Mouse (Mus musculus): ENCODE results near the gene Ntrk3. TPM values are rescaled to one million over a fixed set of nuclear protein-coding genes. Genes with fewer than 3 reads are reported as not detected.

The Ntrk3 gene
- polyA plus RNA-seq, 1 experiment from 2014 or later: 7.3 TPM

- Histone ChIP-seq H3K9me3 (ENCODE audit: control insufficient read depth, low read length) (no peaks in the 10 kb centered on the region), H3K9ac (ENCODE audit: low read length) (no peak overlapping the region), H3K4me1 (replicated peaks; ENCODE audit: control insufficient read depth, insufficient read depth, low read length) (no peaks in the 10 kb centered on the region), H3K27me3 (ENCODE audit: control insufficient read depth, insufficient read depth, low read length) (no peaks in the 10 kb centered on the region), H3K4me3 (ENCODE audit: low read depth, low read length) (no peak overlapping the region), H3K36me3 (ENCODE audit: control insufficient read depth, insufficient read depth, low read length) (no peaks in the 10 kb centered on the region), H3K27ac (ENCODE audit: low read depth, low read length) (no peak overlapping the region), H3K4me2 (ENCODE audit: low read depth, low read length, severe bottlenecking) (no peak overlapping the region)
- ATAC-seq (replicated peaks; ENCODE audit: low FRiP score) (no peak), DNase-seq (ENCODE audit: low spot score) (no peak)
- WGBS: 67% methylated on average over 4 of the region's 4 CpGs
Observed at GRCm38 (mm10) chr7:78220949-78221348, 516.9 kb downstream of the Ntrk3 start.

GRCm38 (mm10) chr7:78190931-78191653 is 546.7 kb downstream of the Ntrk3 start:
- DNase-seq (ENCODE audit: low spot score) (peak; percentile 80), ATAC-seq (replicated peaks; ENCODE audit: low FRiP score) (peak; percentile 89)
- 25% methylated on average over 17 of the region's 17 CpGs for WGBS
- H3K27ac ChIP-seq (ENCODE audit: low read depth, low read length): 0 out of 2 replicates have a peak overlapping the region, but pooled peaks have one; percentile 18
- H3K27me3 ChIP-seq (ENCODE audit: control insufficient read depth, insufficient read depth, low read length): no peaks in the 10 kb centered on the region
- no peaks in the 10 kb centered on the region for H3K36me3 ChIP-seq (ENCODE audit: control insufficient read depth, insufficient read depth, low read length)
- no peak overlapping the region for H3K9ac ChIP-seq (ENCODE audit: low read length)
- H3K4me3 ChIP-seq (ENCODE audit: low read depth, low read length): no peak overlapping the region
- peaks cover 3% of the 10 kb centered on the region; the same call in 1 of the 2 replicates for H3K4me1 ChIP-seq (replicated peaks; ENCODE audit: control insufficient read depth, insufficient read depth, low read length)
- H3K9me3 ChIP-seq (ENCODE audit: control insufficient read depth, low read length): no peaks in the 10 kb centered on the region
- H3K4me2 ChIP-seq (ENCODE audit: low read depth, low read length, severe bottlenecking): peak overlapping the region; percentile 12; the same call in 1 of the 2 replicates

GRCm38 (mm10) chr7:78185578-78185977 is 552.2 kb downstream of the Ntrk3 start:
- 80% methylated on average over 4 of the region's 4 CpGs for WGBS
- Histone ChIP-seq H3K9ac (ENCODE audit: low read length) (no peak overlapping the region), H3K9me3 (ENCODE audit: control insufficient read depth, low read length) (no peaks in the 10 kb centered on the region), H3K4me1 (replicated peaks; ENCODE audit: control insufficient read depth, insufficient read depth, low read length) (no peaks in the 10 kb centered on the region), H3K4me3 (ENCODE audit: low read depth, low read length) (no peak overlapping the region), H3K27me3 (ENCODE audit: control insufficient read depth, insufficient read depth, low read length) (no peaks in the 10 kb centered on the region), H3K27ac (ENCODE audit: low read depth, low read length) (no peak overlapping the region), H3K36me3 (ENCODE audit: control insufficient read depth, insufficient read depth, low read length) (no peaks in the 10 kb centered on the region), H3K4me2 (ENCODE audit: low read depth, low read length, severe bottlenecking) (no peak overlapping the region)
- ATAC-seq (replicated peaks; ENCODE audit: low FRiP score) (no peak), DNase-seq (ENCODE audit: low spot score) (no peak)

GRCm38 (mm10) chr7:78183396-78183795 is 554.4 kb downstream of the Ntrk3 start:
- no peak overlapping the region for H3K27ac ChIP-seq (ENCODE audit: low read depth, low read length)
- no peaks in the 10 kb centered on the region for H3K27me3 ChIP-seq (ENCODE audit: control insufficient read depth, insufficient read depth, low read length)
- H3K4me1 ChIP-seq (replicated peaks; ENCODE audit: control insufficient read depth, insufficient read depth, low read length): no peaks in the 10 kb centered on the region
- H3K36me3 ChIP-seq (ENCODE audit: control insufficient read depth, insufficient read depth, low read length): no peaks in the 10 kb centered on the region
- H3K9me3 ChIP-seq (ENCODE audit: control insufficient read depth, low read length): no peaks in the 10 kb centered on the region
- no peak overlapping the region for H3K4me2 ChIP-seq (ENCODE audit: low read depth, low read length, severe bottlenecking)
- no peak for DNase-seq (ENCODE audit: low spot score)
- no peak for ATAC-seq (replicated peaks; ENCODE audit: low FRiP score)
- WGBS: 3% methylated on average over 1 of the region's 1 CpGs
- no peak overlapping the region for H3K4me3 ChIP-seq (ENCODE audit: low read depth, low read length)
- H3K9ac ChIP-seq (ENCODE audit: low read length): no peak overlapping the region

GRCm38 (mm10) chr7:78179996-78180665 is 557.7 kb downstream of the Ntrk3 start:
- H3K27me3 ChIP-seq (ENCODE audit: control insufficient read depth, insufficient read depth, low read length): no peaks in the 10 kb centered on the region
- H3K9ac ChIP-seq (ENCODE audit: low read length): no peak overlapping the region
- no peaks in the 10 kb centered on the region for H3K4me1 ChIP-seq (replicated peaks; ENCODE audit: control insufficient read depth, insufficient read depth, low read length)
- WGBS: 72% methylated on average over 4 of the region's 4 CpGs
- DNase-seq (ENCODE audit: low spot score): no peak
- H3K9me3 ChIP-seq (ENCODE audit: control insufficient read depth, low read length): no peaks in the 10 kb centered on the region
- H3K4me2 ChIP-seq (ENCODE audit: low read depth, low read length, severe bottlenecking): no peak overlapping the region
- no peak overlapping the region for H3K4me3 ChIP-seq (ENCODE audit: low read depth, low read length)
- H3K36me3 ChIP-seq (ENCODE audit: control insufficient read depth, insufficient read depth, low read length): no peaks in the 10 kb centered on the region
- no peak for ATAC-seq (replicated peaks; ENCODE audit: low FRiP score)
- H3K27ac ChIP-seq (ENCODE audit: low read depth, low read length): no peak overlapping the region

- 82% methylated on average over 5 of the region's 5 CpGs for WGBS
- Histone ChIP-seq H3K9me3 (ENCODE audit: control insufficient read depth, low read length) (no peaks in the 10 kb centered on the region), H3K4me2 (ENCODE audit: low read depth, low read length, severe bottlenecking) (no peak overlapping the region)
Observed at GRCm38 (mm10) chr7:78172267-78172955, 565.4 kb downstream of the Ntrk3 start.

GRCm38 (mm10) chr7:78165466-78165865 is 572.3 kb downstream of the Ntrk3 start:
- no peak overlapping the region for H3K27ac ChIP-seq (ENCODE audit: low read depth, low read length)
- no peak for DNase-seq (ENCODE audit: low spot score)
- ATAC-seq (replicated peaks; ENCODE audit: low FRiP score): no peak
- H3K27me3 ChIP-seq (ENCODE audit: control insufficient read depth, insufficient read depth, low read length): no peaks in the 10 kb centered on the region
- H3K4me2 ChIP-seq (ENCODE audit: low read depth, low read length, severe bottlenecking): no peak overlapping the region
- no peak overlapping the region for H3K9ac ChIP-seq (ENCODE audit: low read length)
- H3K9me3 ChIP-seq (ENCODE audit: control insufficient read depth, low read length): no peaks in the 10 kb centered on the region
- H3K4me3 ChIP-seq (ENCODE audit: low read depth, low read length): no peak overlapping the region
- H3K36me3 ChIP-seq (ENCODE audit: control insufficient read depth, insufficient read depth, low read length): no peaks in the 10 kb centered on the region
- no peaks in the 10 kb centered on the region for H3K4me1 ChIP-seq (replicated peaks; ENCODE audit: control insufficient read depth, insufficient read depth, low read length)
- 58% methylated on average over 1 of the region's 1 CpGs for WGBS

More at GRCm38 (mm10) chr7:78172267-78172955, 565.4 kb downstream of the Ntrk3 start:
- Histone ChIP-seq H3K4me3 (ENCODE audit: low read depth, low read length) (no peak overlapping the region), H3K27me3 (ENCODE audit: control insufficient read depth, insufficient read depth, low read length) (no peaks in the 10 kb centered on the region), H3K27ac (ENCODE audit: low read depth, low read length) (no peak overlapping the region), H3K9ac (ENCODE audit: low read length) (no peak overlapping the region), H3K36me3 (ENCODE audit: control insufficient read depth, insufficient read depth, low read length) (no peaks in the 10 kb centered on the region), H3K4me1 (replicated peaks; ENCODE audit: control insufficient read depth, insufficient read depth, low read length) (no peaks in the 10 kb centered on the region)
- DNase-seq (ENCODE audit: low spot score) (no peak), ATAC-seq (replicated peaks; ENCODE audit: low FRiP score) (no peak)

GRCm38 (mm10) chr7:78157946-78158345 is 579.9 kb downstream of the Ntrk3 start:
- Histone ChIP-seq H3K9ac (ENCODE audit: low read length) (no peak overlapping the region), H3K4me1 (replicated peaks; ENCODE audit: control insufficient read depth, insufficient read depth, low read length) (no peaks in the 10 kb centered on the region), H3K4me2 (ENCODE audit: low read depth, low read length, severe bottlenecking) (no peak overlapping the region), H3K27me3 (ENCODE audit: control insufficient read depth, insufficient read depth, low read length) (no peaks in the 10 kb centered on the region), H3K27ac (ENCODE audit: low read depth, low read length) (no peak overlapping the region), H3K9me3 (ENCODE audit: control insufficient read depth, low read length) (no peaks in the 10 kb centered on the region), H3K36me3 (ENCODE audit: control insufficient read depth, insufficient read depth, low read length) (no peaks in the 10 kb centered on the region), H3K4me3 (ENCODE audit: low read depth, low read length) (no peak overlapping the region)
- DNase-seq (ENCODE audit: low spot score) (no peak), ATAC-seq (replicated peaks; ENCODE audit: low FRiP score) (no peak)
- WGBS: 81% methylated on average over 2 of the region's 2 CpGs
